Mouse (Mus musculus) limb, embryonic 12.5 days (tissue): Measurements from ENCODE around the gene Hoxc4. TPM values are rescaled to one million over a fixed set of nuclear protein-coding genes. Genes with fewer than 3 reads are reported as not detected.

ENCODE experiments used
- microRNA counts: library from miRNA; unstranded; fragments of <30 nt; microRNA quantifications from one replicate; lab custom pipeline; 2017
- microRNA-seq: library from miRNA; unstranded; fragments of <30 nt; microRNA quantifications from one replicate; pipeline ENCODE4, GENCODE M21; 2017
- polyA plus RNA-seq: library from polyadenylated mRNA; unstranded; fragments of >200 nt; fragmentation: Nextera tagmentation; extraction: Ambion mirVana; gene quantifications from 2 replicates; pipeline ENCODE4 v1.2.1, GENCODE M21; 2016

Gene Hoxc4
- polyA plus RNA-seq, 1 experiment from 2014 or later = 3.8 TPM

MicroRNA genes within 50 kb of the gene (microRNA counts, 519-probe panel; counts per million panel counts)
- microRNA mmu-miR-615-3p (lab: Ali Mortazavi, UCI) (not detected), microRNA mmu-miR-615-5p (lab: Ali Mortazavi, UCI) (not detected)

Small RNA genes lying within 50 kb of the gene (microRNA-seq; reads per million reads assigned to microRNA genes)
- gene Mir196a-2 = 1,745 reads per million, percentile 80 among the genes with 10 or more reads in this experiment
- 2,936 reads per million, percentile 86 among the genes with 10 or more reads in this experiment for gene Mir615

Other genes starting within 250 kb of the Hoxc4 start
- gene Hoxc13, start 97.8 kb upstream of the Hoxc4 start, polyA plus RNA-seq = 3.6 and 5.0 TPM in 2 replicates
- 2.0 and 2.8 TPM in 2 replicates for gene Hoxc12, start 82.2 kb upstream of the Hoxc4 start, polyA plus RNA-seq
- 3.5 and 5.2 TPM in 2 replicates for gene Hoxc11, start 64.5 kb upstream of the Hoxc4 start, polyA plus RNA-seq
- gene Hoxc10, start 52.1 kb upstream of the Hoxc4 start, polyA plus RNA-seq = 20.7 and 21.2 TPM in 2 replicates
- gene Hoxc5, start 51.5 kb upstream of the Hoxc4 start, polyA plus RNA-seq = 6.3 and 12.2 TPM in 2 replicates
- gene Hoxc9, start 42.5 kb upstream of the Hoxc4 start, polyA plus RNA-seq = 3.6 TPM in 2 replicates
- gene Hoxc8, start 28.3 kb upstream of the Hoxc4 start, polyA plus RNA-seq = 3.9 and 4.0 TPM in 2 replicates
- gene Hoxc6, start 20.7 kb upstream of the Hoxc4 start, polyA plus RNA-seq = 3.9 and 4.4 TPM in 2 replicates
- 14.6 and 15.2 TPM in 2 replicates for gene Smug1, start 148.2 kb downstream of the Hoxc4 start, polyA plus RNA-seq
- gene Cbx5, start 220.9 kb downstream of the Hoxc4 start, polyA plus RNA-seq = 201 and 206 TPM in 2 replicates
- 1,378 and 1,438 TPM in 2 replicates for gene Hnrnpa1, start 221.5 kb downstream of the Hoxc4 start, polyA plus RNA-seq
- 4.6 and 4.7 TPM in 2 replicates for gene Nfe2, start 239.5 kb downstream of the Hoxc4 start, polyA plus RNA-seq